Mouse (Mus musculus) kidney, postnatal 0 days (tissue): ENCODE measurements around the gene Strbp. TPM values are rescaled to one million over a fixed set of nuclear protein-coding genes. Genes with fewer than 3 reads are reported as not detected.
A peak's percentile ranks its signal among the peaks of the same experiment; 100 is the strongest.

ENCODE experiments used
- ATAC-seq: fragments of 200-750 bp; cut with Nextera tagmentation; replicated peaks from 2 replicates; pipeline ENCODE4 v1.8.0; 2017; ENCODE audit warnings: low read depth, moderate number of reproducible peaks, moderate TSS enrichment, moderate library complexity; ENCODE audit not compliant: low FRiP score
- DNase-seq: peaks from one replicate; pipeline ENCODE4 v3.0.0-alpha.2; 2016; ENCODE audit warnings: low spot score
- H3K27ac ChIP-seq: fragments of 300-500 bp; sonication (generic); 2 replicates; pipeline ENCODE4 v1.5.1; 2014; ENCODE audit warnings: mild to moderate bottlenecking
- H3K27me3 ChIP-seq: fragments of 300-500 bp; sonication (generic); 2 replicates; pipeline ENCODE4 v1.6.1; 2014; ENCODE audit warnings: low read length, mixed read lengths; ENCODE audit not compliant: insufficient read depth
- H3K36me3 ChIP-seq: fragments of 300-500 bp; sonication (generic); 2 replicates; pipeline ENCODE4 v1.6.1; 2014; ENCODE audit warnings: low read length, mixed read lengths; ENCODE audit not compliant: insufficient read depth
- H3K4me1 ChIP-seq: fragments of 300-500 bp; sonication (generic); replicated peaks from 2 replicates; pipeline ENCODE4 v1.6.1; 2014; ENCODE audit warnings: antibody characterized with exemption, low read length, mixed read lengths; ENCODE audit not compliant: insufficient read depth
- H3K4me2 ChIP-seq: fragments of 300-500 bp; sonication (generic); 2 replicates; pipeline ENCODE4 v1.6.1; 2014; ENCODE audit warnings: mild to moderate bottlenecking, low read length, moderate library complexity, mixed read lengths
- H3K4me3 ChIP-seq: fragments of 300-500 bp; sonication (generic); replicated peaks from 2 replicates; pipeline ENCODE4 v1.5.1; 2014; ENCODE audit warnings: low read depth, low read length
- H3K9ac ChIP-seq: fragments of 300-500 bp; sonication (generic); 2 replicates; pipeline ENCODE4 v1.6.1; 2014; ENCODE audit warnings: low read depth, low read length
- H3K9me3 ChIP-seq: fragments of 300-500 bp; sonication (generic); replicated peaks from 2 replicates; pipeline ENCODE4 v1.6.1; 2016; ENCODE audit warnings: low read length, inconsistent platforms, mixed read lengths
- CTCF ChIP-seq: IDR thresholded peaks from 2 replicates; pipeline ENCODE4 v1.5.1; 2016; ENCODE audit warnings: antibody characterized with exemption, low read depth, mild to moderate bottlenecking, moderate library complexity
- WGBS: fragments of 180-500 bp; shearing (Covaris S2); extraction: QIAGEN DNeasy Blood & Tissue Kit; methylation state at CpG from one replicate; pipeline ENCODE4 v1.1.7; 2014; 5-methylcytosine and 5-hydroxymethylcytosine counted together
- polyA plus RNA-seq: library from polyadenylated mRNA; unstranded; fragments of >200 nt; fragmentation: Nextera tagmentation; extraction: Ambion mirVana; gene quantifications from 2 replicates; pipeline ENCODE4 v1.2.1, GENCODE M21; 2015

Gene Strbp
- polyA plus RNA-seq, 1 experiment from 2014 or later, result 42.0 TPM

DNA sequence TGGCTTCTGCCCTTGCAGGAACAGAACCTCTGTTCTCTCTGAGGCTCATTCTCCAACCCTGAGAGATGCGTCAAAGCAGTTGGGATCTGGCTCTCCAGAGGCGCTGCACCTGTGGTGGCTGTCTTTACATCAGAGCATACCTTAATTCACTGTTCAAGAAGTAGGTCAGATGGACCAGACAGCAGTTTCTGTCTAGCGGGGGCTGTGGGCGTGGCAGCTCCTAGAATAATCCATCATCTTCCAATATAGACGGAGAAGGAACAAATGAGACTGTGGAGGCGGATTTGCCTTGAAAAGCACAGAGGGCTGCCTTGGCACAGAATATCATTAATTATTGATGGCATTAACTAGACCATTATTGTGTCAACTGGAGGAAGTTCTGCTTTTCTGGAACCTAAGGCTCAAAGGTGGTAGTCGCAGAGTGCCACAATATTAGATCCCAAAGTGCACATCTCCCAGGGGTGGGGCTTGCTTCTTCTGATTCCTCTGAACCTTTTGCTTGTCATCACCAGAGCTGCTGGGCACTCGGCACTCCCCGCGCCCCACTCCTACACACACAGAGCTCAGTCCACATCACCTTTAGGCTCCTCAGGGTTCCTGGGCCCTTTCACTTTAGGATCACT, 41.2 kb upstream of the Strbp start:
- peak; percentile 40; the same call in 1 of the 2 replicates for ATAC-seq
- 0 out of 2 replicates have a peak, but pooled peaks cover 2% of the 10 kb centered on the region for H3K4me1 ChIP-seq
- no peak overlapping the region for H3K4me3 ChIP-seq
- no peaks in the 10 kb centered on the region for H3K9me3 ChIP-seq
- 79% methylated on average over 10 of the region's 10 CpGs for WGBS
- H3K27me3 ChIP-seq, result no peaks in the 10 kb centered on the region
- H3K27ac ChIP-seq, result no peak overlapping the region
- no peak for TF ChIP-seq CTCF
- no peak overlapping the region for H3K4me2 ChIP-seq
- H3K36me3 ChIP-seq, result no peaks in the 10 kb centered on the region
- H3K9ac ChIP-seq, result no peak overlapping the region
- no peak for DNase-seq

DNA sequence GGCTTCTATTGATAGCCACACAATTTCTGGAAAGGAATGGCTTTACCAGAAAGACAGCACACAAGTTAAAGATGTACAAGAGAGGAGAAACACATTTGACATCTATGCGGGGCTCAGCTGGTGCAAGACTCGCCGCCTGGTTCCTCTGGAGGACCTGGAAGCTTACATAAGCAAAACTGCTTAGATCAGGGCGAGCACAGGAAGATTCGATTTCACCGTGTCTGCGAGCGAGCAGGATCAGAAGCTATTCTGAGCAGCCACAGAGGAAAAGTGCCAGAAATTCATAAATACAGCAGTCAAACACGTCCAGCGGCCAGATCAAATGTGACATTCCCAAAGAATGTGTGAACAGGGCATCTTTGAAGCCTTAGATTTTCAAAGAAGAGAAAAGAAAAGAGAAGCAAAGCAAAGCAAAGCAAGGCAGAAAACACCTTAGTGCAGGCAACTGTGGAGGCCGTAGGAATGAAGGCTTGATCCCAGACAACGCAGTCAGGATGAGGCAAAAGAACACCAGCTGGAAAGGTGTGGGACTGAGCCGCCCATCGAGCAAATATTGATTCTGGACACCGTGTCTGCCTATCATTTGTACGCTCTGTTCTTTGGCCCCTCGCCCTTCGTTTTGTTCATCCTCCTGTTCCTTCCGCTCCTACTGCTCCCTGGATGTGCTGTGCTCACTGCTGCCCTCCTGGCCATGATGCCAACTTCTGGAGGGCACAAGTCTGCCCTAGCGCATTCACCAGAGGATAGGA, 38.3 kb upstream of the Strbp start:
- no peak overlapping the region for H3K4me3 ChIP-seq
- DNase-seq, result no peak
- ATAC-seq, result no peak
- no peak overlapping the region for H3K27ac ChIP-seq
- no peaks in the 10 kb centered on the region for H3K4me1 ChIP-seq
- TF ChIP-seq CTCF, result peak; percentile 22; the same call in 1 of the 2 replicates
- 0 out of 2 replicates have a peak overlapping the region, but pooled peaks have one; percentile 23 for H3K9ac ChIP-seq
- no peaks in the 10 kb centered on the region for H3K9me3 ChIP-seq
- H3K4me2 ChIP-seq, result peak overlapping the region; percentile 15; the same call in 1 of the 2 replicates
- no peaks in the 10 kb centered on the region for H3K36me3 ChIP-seq
- H3K27me3 ChIP-seq, result no peaks in the 10 kb centered on the region
- WGBS, result 42% methylated on average over 20 of the region's 20 CpGs

GRCm38 (mm10) chr2:37735807-37736188, 32.1 kb upstream of the Strbp start:
- Histone ChIP-seq H3K4me3 (no peak overlapping the region), H3K9ac (no peak overlapping the region), H3K4me2 (peak overlapping the region; percentile 44), H3K9me3 (no peaks in the 10 kb centered on the region), H3K27me3 (no peaks in the 10 kb centered on the region), H3K36me3 (no peaks in the 10 kb centered on the region), H3K4me1 (0 out of 2 replicates have a peak, but pooled peaks cover 7% of the 10 kb centered on the region), H3K27ac (no peak overlapping the region)
- no peak for TF ChIP-seq CTCF
- ATAC-seq (no peak), DNase-seq (no peak)
- WGBS, result 55% methylated on average over 1 of the region's 1 CpGs

GRCm38 (mm10) chr2:37734979-37735806, 31.5 kb upstream of the Strbp start:
- Histone ChIP-seq H3K4me3 (no peak overlapping the region), H3K4me2 (peak overlapping the region; percentile 44), H3K27me3 (no peaks in the 10 kb centered on the region), H3K9ac (no peak overlapping the region), H3K27ac (no peak overlapping the region), H3K9me3 (no peaks in the 10 kb centered on the region), H3K36me3 (no peaks in the 10 kb centered on the region), H3K4me1 (0 out of 2 replicates have a peak, but pooled peaks cover 7% of the 10 kb centered on the region)
- TF ChIP-seq CTCF, result no peak
- DNase-seq (peak; percentile 47), ATAC-seq (no peak)
- WGBS, result 23% methylated on average over 17 of the region's 17 CpGs

- no peak overlapping the region for H3K27ac ChIP-seq
- WGBS, result 82% methylated on average over 5 of the region's 5 CpGs
- 0 out of 2 replicates have a peak, but pooled peaks cover 7% of the 10 kb centered on the region for H3K4me1 ChIP-seq
- ATAC-seq (no peak), DNase-seq (no peak)
- no peaks in the 10 kb centered on the region for H3K36me3 ChIP-seq
- no peak overlapping the region for H3K9ac ChIP-seq
- no peak overlapping the region for H3K4me3 ChIP-seq
- H3K4me2 ChIP-seq, result no peak overlapping the region
- TF ChIP-seq CTCF, result 0 out of 2 replicates have a peak, but pooled peaks have one; percentile 25
- no peaks in the 10 kb centered on the region for H3K9me3 ChIP-seq
- H3K27me3 ChIP-seq, result no peaks in the 10 kb centered on the region
These were observed 27.7 kb upstream of the Strbp start for GRCm38 (mm10) chr2:37731241-37731801.

DNA sequence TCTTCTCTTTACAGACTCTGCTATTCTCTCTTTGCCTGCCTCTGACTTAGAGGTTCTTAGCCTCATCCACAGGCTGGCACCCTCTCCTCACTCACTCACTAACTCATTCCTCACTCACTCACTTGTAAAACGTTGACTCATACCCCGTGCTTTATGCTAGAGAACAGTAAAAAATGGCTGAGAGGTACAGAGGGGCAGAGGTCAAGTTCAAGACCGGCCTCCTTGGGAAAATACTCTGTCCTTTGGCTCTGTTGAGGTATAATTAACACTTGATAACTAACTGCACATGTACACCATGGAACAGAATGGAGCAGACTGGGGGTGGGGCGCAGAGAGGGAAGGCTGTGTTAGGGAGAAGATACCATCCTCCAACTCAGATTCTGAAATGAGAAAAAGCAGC, 20.6 kb upstream of the Strbp start:
- H3K9me3 ChIP-seq, result no peaks in the 10 kb centered on the region
- no peak for TF ChIP-seq CTCF
- peak; percentile 85 for ATAC-seq
- no peak for DNase-seq
- no peaks in the 10 kb centered on the region for H3K4me1 ChIP-seq
- H3K4me3 ChIP-seq, result no peak overlapping the region
- no peak overlapping the region for H3K9ac ChIP-seq
- peak overlapping the region; percentile 54; the same call in 1 of the 2 replicates for H3K27ac ChIP-seq
- H3K27me3 ChIP-seq, result no peaks in the 10 kb centered on the region
- WGBS, result 46% methylated on average over 4 of the region's 4 CpGs
- no peaks in the 10 kb centered on the region for H3K36me3 ChIP-seq
- H3K4me2 ChIP-seq, result no peak overlapping the region
